Mouse (Mus musculus): ENCODE results near the gene Tcea2.

- TF ChIP-seq CTCF (IDR thresholded peaks at IDR 0.05; ENCODE audit: insufficient read depth, low read depth, low read length) (no peak), POLR2A (IDR thresholded peaks at IDR 0.05; ENCODE audit: insufficient read depth, low read depth, low read length) (no peak)
These were observed 11.5 kb downstream of the Tcea2 start for GRCm38 (mm10) chr2:181691571-181691970.
